Mouse (Mus musculus) left cerebral cortex, postnatal 4 days (tissue): ENCODE measurements around the gene Enpp1. TPM values are rescaled to one million over a fixed set of nuclear protein-coding genes. Genes with fewer than 3 reads are reported as not detected.
A peak's percentile ranks its signal among the peaks of the same experiment; 100 is the strongest.

Source experiments
- DNase-seq: peaks from one replicate; pipeline ENCODE4 v3.0.0-alpha.2; 2022
- intact Hi-C: fragments of 180-260 bp; cut with DNase I; formaldehyde crosslinking; loops from one replicate; pipeline ENCODE4 v1.15.1; 2025
- total RNA-seq, 2 experiments: library from RNA; stranded (reverse); gene quantifications; 2 replicates each; pipeline ENCODE4 v1.2.3; 2021

Enpp1 gene
- total RNA-seq, 2 experiments from 2014 or later, result 4.2 to 4.8 TPM

DNA sequence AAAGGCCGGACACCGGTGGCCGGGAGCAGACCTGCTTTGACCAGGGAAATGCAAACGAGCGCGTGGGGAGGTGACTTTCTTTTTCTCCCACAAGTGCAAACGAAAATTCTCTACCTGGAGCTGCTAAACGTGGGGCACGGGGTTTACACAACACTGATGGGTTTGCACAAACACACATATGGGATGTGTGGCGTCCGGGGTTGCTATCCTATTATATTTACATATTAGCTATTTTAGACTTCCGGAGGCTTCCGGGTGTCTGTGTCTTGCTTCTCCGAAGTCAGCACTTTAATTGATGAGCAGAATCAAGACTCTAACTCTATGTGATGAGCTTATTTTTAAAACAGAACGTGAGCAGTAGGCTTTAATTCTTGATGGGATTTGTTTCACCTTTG, 405 bp upstream of the Enpp1 start:
- no peak for DNase-seq
- intact Hi-C loops, result loop anchor here (10.0 kb wide), 1 partner anchor 78 kb away; no protein-coding TSS in a partner anchor

DNA sequence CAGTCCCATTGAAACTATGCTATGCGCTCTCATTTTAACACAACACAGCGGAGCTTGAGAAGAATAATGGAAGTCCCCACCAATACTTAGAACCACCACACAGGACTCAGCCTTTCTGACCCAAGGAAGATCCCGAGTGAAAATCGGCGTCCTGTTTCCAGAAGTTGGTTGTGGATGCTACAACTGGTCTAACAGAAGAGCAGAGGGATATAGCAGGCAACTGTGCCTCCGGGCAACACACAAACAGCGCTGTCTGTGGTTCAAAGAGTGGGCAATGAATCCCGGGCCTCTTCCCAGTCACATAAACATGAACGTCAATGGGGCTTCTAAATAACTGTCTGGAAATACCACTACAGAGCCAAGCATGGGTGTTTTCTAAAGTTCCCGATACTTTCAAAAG, 888 bp downstream of the Enpp1 start:
- DNase-seq, result no peak
- intact Hi-C loops, result loop anchor here (10.0 kb wide), 1 partner anchor 76 kb away; no protein-coding TSS in a partner anchor

DNA sequence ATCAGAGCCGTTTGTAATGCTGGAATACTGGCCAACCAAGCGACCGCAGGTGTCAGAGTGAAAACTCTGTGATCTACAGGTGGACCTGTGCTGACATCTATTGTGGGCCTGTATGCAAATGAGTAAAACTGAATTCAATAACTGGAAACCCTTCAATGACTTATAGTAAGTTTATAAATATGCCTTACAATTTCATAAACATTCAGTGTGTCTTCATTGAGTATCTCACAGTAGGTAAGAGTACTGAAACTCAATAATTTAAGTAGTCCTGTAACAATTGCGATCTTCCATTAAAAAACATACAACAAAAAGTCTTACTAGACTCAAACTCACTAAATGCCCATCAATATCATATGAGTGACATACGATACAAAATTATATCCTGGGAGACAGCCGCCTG, 1.6 kb downstream of the Enpp1 start:
- no peak for DNase-seq
- intact Hi-C loops, result loop anchor here (10.0 kb wide), 1 partner anchor 76 kb away; no protein-coding TSS in a partner anchor

DNA sequence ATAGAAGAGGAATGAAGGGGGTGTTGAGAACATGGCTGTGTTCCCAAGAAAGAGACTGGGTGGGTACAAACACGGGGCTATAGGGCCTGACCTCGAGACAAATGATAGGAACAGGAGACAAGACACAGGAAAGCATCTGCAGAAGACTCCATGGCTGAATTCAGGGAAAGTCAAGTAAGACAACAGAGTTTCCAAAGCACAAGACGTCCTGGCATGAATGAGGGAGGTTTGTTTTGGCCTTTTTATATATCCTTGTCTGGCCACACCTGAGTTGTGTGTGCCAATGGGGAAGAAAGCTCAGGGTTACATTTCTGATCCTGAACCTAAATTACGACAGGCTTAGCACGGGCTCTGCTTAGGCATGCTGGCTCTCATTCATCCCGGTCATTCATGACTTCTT, 4.2 kb downstream of the Enpp1 start:
- DNase-seq, result no peak
- intact Hi-C loops, result no loop called here

DNA sequence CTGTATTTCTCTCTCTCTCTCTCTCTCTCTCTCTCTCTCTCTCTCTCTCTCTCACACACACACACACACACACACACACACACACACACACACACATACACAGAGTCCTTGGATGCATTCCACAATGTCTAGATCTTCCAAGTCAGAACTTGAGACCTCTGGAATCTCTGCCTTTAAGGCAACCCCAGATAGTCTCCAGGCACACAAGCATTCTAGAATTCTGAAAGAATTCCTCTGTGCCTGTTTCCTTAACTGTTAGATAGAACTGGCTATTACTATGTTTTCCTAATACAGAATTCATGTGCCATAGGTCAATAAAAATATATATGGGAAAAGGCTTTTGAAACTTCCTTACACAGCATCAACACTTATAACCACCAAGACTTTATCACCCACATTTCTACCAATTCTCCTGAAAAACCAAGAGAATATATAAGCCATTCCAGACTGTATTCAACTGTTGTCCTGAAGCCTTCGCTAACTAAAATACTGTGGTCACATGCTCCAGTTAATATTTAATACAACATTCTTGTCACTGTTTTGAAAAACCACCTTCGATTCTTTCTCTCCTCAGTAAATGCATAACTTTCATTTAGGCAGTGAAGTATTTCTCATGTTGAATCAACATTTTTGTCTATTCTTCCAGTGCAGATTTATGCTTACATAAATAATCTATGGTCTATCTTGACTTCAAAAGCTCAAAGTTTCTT, 5.4 kb downstream of the Enpp1 start:
- DNase-seq, result no peak
- intact Hi-C loops, result no loop called here

DNA sequence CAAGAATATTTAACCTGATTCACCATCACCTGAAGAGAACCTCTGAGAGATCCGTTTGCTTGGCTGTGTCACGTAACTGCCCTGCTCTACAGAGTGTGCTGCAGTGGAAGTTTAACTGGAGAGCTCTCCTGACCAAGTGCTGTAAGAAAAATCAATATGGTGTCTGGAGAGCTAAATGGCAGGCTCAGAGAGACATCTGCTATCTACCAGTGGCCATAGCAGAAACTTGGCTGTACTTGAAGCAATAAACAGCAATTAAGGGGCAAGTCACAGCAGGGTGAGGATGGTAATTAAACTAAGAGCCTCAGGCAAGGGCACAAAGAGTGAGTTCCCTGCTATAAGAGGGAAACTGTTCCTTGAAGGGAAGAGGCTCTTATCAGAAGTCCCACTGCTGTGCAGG, 9.3 kb downstream of the Enpp1 start:
- intact Hi-C loops, result no loop called here
- DNase-seq, result peak; percentile 3

DNA sequence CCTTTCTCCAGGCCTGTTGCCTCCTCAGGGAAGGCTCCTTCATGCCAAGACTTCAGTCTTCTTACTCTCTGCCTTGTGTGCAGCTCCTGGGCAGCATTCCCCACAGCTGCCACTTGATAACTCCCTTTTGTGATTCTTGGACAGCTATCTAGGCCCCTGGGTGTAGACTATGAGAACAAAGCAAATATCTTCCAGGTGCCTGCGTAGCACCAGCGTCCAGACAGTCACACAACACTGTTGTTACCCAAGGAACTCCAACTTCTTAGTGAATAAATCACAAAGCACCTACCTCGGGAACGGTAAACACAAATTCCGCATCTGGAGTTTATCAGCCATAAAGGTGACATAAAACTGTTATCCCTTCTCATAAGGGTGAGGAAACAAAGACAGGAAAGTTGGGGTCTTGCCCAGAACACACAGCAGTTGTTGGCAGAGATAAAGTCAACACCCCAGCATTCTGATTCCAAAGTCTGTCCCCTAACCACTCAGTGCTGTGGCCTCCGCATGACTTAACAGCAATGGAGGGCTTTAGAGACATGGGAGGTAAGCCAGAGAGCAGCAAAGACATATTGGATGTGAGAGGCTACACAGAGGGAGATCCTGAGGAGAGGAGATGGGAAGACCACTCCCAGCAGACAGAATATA, 13.7 kb downstream of the Enpp1 start:
- peak; percentile 39 for DNase-seq
- intact Hi-C loops, result no loop called here

DNA sequence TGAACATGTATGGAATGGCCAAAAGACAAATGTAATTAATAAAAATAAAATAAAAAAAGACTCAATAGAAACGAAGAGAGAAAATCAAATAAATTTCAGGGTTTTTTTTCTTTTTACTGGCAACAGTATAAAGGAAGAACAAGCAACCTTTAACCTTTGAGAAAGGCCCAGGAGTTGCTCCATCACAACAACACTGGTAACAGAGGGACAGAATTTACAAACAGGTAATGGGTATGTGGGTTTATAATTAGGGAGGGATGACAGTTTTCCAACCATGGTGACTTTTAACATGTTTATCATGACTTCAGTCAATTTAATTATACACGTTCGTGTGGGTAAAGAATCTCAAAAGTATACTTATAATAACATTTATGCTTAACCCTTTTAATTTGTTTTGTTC, 15.2 kb downstream of the Enpp1 start:
- intact Hi-C loops, result no loop called here
- DNase-seq, result no peak

DNA sequence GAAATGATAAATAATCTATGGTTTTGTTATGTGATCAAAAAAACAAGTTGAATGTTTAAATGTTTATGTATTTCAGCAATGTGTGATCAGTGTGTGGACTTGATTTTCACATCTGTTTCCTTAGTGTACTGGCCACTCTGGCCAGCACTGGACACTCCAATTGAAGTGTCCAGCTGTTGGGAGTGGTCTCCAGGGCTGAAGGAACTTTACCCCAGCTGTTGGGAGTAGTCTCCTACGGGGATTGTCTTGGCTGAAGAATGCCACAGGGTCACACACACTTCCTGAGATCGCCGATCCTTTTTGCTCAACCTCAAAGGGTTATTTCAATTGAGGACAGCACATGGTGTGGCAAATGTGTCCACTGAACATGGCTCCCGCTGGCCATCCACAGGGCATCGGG, 16.2 kb downstream of the Enpp1 start:
- intact Hi-C loops, result no loop called here
- DNase-seq, result no peak

DNA sequence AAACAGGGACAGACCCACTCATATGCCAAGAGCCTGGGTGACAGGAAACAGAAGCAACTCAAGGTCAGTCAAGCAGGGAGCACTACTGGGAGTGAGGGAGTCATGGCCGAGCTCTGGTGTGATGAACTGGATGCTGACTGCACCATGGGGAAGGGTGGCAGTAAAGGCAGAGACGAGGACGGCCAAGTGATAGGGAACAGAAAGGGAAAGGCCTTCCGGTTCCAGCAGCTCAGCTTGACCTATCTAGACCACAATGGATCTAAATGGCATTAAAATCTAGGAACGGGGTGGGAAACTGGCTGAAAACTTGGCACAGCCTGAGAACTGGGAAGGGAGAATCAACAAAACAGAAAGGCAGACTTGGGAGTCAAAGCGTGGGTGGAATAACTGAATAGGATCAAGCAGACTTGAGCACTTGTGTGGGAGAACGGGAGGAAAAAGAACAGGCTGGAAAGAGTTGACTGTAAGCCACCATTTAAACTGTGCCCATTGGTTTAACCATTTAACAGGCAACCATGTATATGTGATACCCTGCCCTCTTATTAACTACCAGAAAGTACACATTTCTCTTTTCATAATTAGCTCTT, 29.3 kb downstream of the Enpp1 start:
- no peak for DNase-seq

DNA sequence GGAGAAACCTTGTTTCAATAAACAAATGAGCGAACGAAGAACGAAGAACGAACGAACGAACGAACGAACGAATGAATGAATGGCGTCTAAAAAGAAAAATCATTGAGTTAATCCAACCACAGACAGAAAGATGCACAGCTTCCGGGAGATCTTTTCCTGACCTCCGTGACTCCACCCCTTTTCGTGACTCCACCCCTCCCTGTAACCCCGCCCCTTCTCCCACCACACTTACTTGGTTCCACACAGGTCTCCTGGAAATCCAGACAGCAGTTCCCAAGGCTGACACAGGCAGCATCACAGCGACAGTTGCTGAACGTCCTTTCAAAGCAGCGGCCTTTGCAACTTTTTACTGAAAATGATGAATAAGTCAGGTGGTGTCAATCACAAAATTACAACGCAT, 34.3 kb downstream of the Enpp1 start:
- no peak for DNase-seq
- intact Hi-C loops, result no loop called here

More for the DNA sequence above, 29.3 kb downstream of the Enpp1 start:
- intact Hi-C loops, result no loop called here

DNA sequence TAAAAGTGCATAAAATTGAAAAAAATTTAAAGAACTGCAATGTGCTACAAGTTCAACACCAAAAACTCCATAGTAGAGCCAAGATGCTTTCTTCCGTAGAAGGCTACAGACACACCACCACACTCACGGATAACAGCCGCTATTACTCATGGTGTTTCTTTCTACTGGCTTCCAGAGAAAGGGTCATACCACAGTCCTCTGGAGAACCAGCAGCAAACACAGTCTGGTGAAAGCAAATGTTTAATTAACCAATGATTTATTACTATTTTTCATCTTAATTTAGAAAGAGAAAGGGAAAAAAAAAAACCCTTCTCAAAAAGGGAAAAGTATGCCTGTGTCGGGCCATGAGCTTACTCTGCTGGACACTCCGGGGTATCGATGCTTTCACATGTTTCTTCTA, 37.7 kb downstream of the Enpp1 start:
- intact Hi-C loops, result no loop called here
- DNase-seq, result no peak

DNA sequence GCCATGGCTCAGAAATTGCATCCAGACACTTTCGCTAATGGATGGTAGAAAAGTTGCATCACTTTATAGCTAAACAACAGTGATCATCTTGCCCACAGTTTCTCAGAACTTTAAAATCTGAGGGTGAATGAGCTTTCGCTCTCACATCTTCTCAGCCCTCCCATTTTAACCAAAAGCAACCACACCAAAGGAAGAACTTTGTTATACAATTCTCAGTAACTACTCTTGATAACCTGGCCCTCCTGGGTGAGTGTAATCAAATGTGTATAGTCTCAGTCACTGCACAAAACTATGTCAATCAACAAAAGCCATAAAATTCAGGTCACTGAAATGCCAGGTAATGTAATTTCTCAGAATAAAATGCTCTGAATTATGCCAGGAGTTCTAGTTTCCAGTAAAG, 39.0 kb downstream of the Enpp1 start:
- DNase-seq, result no peak
- intact Hi-C loops, result no loop called here

DNA sequence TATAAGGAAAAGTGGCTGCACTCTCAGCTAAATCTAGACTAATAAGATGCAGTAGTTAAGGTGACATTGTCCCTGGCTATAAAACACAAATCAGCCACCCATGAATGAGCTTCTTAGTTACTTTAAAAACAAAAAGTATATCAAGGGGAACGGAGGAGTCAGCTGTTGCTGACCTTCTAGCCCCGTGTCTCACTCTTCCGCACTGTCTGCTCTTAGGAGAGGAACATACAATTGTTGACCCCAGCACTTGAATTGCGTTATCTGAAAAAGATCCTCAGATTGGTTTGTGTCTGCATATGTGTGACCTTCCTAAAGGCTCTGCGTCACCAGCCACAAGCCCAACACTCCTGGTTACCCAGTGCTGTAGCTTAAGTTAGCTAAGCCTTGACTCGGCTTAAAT, 41.4 kb downstream of the Enpp1 start:
- no peak for DNase-seq
- intact Hi-C loops, result no loop called here

DNA sequence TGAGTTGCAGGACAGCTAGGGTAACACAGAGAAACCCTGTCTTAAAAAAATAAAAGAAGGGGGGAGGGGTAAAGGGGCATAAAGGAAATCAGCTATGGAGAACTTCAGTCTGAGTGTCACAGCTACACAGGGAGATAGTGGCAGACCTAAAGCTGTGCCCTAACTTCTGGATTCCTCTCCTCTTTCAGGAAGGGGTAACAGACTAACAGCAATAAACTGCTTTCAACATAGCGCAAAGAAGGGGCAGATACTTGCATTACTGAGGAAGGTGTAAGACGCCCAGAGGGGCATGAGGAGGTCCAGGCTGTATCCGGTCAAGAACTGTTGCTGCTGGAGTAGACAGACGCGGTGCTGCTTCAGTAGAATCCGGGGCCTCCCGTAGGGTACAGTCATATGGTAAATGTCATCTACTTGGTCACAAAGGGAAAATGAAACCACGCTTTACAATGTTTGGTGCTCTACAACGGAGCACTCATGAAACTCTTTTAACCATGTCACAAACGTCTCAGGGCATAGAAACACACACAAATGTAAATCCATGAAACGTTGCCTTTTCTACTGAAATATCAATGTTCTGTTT, 60.9 kb downstream of the Enpp1 start:
- DNase-seq, result no peak
- intact Hi-C loops, result no loop called here

DNA sequence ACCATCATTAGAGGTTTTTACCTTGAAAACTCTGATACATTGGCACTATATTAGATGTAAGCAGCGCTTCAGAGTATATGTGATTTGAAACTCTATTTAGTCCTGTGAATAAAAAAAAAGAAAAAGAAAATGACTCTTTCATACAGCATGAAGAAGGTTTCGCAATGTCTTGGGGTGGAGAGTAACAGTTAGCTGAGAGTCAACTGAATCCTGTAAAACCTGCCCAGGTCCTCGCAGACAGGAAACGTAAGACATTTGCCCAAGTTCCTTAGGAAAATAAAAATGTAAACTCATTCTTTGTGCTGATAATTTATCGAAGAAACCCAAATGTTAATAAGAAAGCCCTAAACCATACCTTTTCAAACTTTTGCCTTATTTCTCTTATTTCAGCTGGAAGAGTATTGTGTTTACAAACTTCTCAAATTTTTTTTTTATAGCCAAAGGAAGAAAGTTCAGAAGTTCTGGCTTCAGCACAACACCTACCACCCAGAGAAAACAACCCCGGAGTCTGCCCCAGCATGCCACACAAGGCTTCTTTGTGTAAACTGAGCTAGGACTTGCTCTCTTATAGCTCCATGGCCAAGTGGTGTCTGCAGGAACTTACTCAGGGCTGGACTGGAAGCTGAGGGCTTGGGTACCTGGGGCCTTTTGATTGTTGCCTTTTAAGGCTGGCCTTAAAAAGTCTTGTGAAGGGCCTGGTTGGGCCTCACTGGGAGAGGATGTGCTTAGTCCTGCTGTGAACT, 63.8 kb downstream of the Enpp1 start:
- intact Hi-C loops, result no loop called here
- DNase-seq, result no peak

DNA sequence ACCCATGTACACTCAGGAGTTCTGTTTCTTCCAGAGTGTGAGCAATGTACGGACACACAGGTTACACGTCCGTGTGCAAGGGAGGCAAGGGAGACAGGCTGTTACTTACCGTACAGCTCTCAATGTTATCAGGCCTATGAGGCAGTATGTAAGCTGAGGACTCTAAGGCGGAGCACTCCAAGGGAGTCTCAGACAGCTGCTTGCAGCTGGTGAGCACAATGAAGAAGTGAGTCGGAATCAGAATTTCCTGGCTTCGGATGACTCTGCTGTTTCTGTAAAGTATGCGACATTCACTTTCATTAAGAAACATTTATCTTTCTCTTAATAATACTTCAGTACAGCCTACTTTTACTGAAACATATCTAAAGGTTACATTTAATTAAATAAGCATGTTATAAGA, 66.8 kb downstream of the Enpp1 start:
- no peak for DNase-seq
- intact Hi-C loops, result no loop called here

DNA sequence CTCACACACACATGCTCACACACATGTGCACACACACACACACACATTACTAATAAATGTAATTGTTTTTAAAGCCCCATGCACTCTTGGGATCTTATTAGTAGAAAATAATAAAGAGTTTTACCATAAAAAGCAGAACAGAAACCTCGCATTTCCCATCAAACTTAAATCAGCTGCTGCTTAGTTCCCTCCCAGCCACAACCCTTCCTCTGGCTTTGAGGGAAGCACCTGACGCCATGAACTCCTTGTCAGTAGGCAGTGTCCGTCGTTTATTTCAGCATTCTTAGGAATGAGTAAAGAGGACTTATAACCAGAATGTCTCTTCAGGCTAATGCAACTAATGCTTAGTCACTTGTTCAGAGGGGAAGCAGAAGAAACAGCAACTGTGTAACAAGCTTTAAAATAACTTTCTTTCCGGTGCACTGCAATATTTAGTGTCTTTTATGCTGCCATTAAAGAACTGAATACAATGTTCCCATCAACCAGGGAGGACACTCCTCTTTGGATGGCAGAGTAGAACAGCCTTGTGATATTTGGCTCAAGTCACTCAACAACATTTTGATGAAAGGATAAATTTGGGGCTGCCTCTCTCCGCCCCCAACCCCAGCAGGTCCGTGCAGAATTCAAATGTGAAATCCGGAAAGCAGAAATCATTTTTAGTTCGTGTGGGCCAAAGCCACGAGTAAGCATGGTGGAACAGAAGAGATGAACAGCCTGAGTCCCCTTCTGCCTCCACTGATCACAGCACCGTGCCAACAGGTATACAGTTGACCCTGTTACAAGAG, 69.0 kb downstream of the Enpp1 start:
- no peak for DNase-seq
- intact Hi-C loops, result loop anchor here (5.0 kb wide), 1 partner anchor 149 kb away; no protein-coding TSS in a partner anchor

DNA sequence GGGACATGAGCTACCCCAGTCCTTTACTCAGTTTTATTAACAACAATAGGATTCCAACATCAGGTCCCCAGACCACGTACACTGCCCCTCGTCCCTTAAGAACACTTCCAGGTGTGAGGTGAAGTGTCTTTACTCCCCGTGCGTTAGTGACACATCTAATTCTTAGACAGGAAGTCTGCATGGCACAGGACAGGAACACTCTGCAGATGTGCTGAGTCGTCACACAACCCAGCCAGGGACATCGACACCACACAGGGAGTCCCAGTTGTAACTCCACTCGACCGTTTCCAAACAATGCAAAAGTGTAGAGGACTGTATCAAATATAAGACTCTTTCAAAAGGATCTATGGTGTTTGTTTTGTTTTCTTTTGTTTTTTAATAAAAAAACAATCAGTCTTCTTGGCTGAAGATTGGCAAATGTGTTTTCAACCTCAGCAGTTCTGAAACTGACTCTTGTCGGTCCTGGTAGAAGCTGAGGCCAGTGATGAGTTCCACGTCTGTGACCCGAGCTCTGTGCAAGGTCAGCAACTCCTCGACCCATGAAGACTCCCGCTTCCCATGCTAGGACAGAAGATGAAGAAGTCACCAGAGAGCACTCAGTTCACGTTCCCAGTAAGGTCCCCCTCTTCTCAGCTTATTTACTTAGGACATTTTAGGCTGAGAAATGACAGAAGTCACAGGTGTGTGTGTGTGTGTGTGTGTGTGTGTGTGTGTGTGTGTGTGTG, 70.4 kb downstream of the Enpp1 start:
- intact Hi-C loops, result loop anchor here (5.0 kb wide), 1 partner anchor 151 kb away; no protein-coding TSS in a partner anchor
- DNase-seq, result no peak
